Mouse (Mus musculus): ENCODE measurements around the gene Fxyd3.

Fxyd3 gene

GRCm38 (mm10) chr7:31072326-31072725 is 4.2 kb downstream of the Fxyd3 start:
- no peak for DNase-seq (ENCODE audit: low read depth, low spot score)

- no peak for DNase-seq (ENCODE audit: low read depth, low spot score)
Measured at GRCm38 (mm10) chr7:31070324-31070723, 6.2 kb downstream of the Fxyd3 start.

GRCm38 (mm10) chr7:31069491-31069890 is 7.0 kb downstream of the Fxyd3 start:
- DNase-seq (ENCODE audit: low read depth, low spot score) = no peak

- DNase-seq (ENCODE audit: low read depth, low spot score) = no peak
Measured at GRCm38 (mm10) chr7:31067836-31068235, 8.7 kb downstream of the Fxyd3 start.

DNA sequence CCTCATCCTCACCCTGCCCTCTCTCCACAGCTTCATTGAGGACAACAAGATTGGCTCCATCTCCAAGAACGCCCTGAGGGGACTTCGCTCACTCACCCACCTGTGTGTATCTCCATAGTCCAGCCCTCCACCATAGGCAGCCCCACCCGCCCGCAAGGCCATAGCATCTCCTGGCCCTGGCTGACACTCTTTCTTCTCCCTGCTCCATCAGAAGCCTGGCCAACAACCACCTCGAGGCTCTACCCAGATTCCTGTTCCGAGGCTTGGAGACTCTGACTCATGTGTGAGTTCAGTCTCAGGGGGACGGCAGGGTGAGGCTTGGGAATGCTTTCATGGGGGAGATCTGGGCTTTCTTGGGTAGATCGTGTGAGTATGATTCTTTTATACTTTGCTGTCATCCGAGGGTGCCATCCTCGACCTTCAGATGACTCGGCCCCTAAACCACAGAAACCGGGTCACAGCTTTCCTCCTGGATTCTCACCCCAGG is 13.4 kb downstream of the Fxyd3 start:
- no peak for DNase-seq (ENCODE audit: low read depth, low spot score)

DNA sequence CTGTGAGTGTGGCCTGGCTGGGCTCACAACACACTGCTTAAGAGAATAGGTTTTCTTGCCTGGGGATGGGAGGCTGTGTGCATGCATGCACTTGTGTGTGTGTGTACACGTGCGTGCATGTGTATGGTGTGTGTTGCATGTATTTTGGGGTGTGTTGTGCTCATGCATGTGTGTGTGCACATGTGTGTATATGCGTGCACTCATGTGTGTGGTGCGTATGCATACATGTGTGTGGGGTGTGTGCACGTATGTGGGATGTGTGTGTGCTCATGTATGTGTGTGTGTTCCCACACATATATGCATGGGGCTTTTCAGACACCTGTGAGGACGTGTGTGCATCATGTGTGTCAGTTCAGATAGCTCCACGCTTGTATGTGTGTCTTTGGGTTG is 15.9 kb downstream of the Fxyd3 start:
- no peak for DNase-seq (ENCODE audit: low read depth, low spot score)

GRCm38 (mm10) chr7:31059919-31060620 is 16.4 kb downstream of the Fxyd3 start:
- no peak for DNase-seq (ENCODE audit: low read depth, low spot score)

GRCm38 (mm10) chr7:31059108-31059507 is 17.4 kb downstream of the Fxyd3 start, which contains the start of gene Lgi4:
Gene Lgi4, plus strand, starts transcription at chr7:31059342.
- no peak for DNase-seq (ENCODE audit: low read depth, low spot score)

DNA sequence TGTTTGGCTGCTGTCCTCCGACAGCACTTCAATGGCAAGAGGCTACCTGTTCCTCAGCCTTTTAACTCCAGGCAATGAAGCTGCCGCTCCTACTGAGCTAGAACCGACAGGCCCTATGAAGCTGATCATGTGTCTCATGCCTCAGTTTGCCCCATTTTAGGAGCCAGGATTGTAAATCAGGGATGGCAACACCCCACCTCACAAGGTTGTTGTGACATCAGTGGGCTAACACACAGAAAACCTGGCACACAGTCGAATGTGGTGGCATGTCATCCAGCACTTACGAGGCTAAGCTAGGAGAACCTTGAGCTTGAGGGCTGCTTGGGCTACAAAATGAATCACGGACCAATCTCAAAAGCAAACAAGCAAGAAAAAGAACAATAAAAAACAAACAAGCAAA is 18.3 kb downstream of the Fxyd3 start:
- no peak for DNase-seq (ENCODE audit: low read depth, low spot score)

GRCm38 (mm10) chr7:31057730-31058129 is 18.8 kb downstream of the Fxyd3 start:
- DNase-seq (ENCODE audit: low read depth, low spot score) = no peak

DNA sequence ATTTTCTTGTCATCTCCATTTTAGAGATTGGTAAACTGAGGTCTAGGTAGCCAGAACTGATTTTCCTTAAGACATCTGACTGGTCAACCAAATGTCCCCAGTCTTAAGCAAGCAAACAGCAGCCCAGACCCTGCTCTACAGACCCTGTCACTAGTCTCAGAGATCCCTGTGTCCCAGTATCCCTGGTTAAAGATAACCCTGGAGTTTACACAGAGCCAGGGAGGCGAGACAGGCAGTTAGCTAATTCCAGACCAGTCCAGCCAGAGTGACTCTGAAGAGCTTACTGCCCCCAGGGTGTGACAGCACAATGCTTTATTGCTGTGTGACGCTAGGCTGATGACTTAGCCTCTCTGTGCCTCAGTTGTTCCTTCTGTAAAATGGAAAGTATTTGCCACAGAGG is 19.4 kb downstream of the Fxyd3 start, which contains the start of gene Fxyd1:
Fxyd1 (minus strand) TSS at position 129 of the 400 bp plus-strand sequence.
- no peak for DNase-seq (ENCODE audit: low read depth, low spot score)

GRCm38 (mm10) chr7:31056448-31056847 is 20.1 kb downstream of the Fxyd3 start:
- no peak for DNase-seq (ENCODE audit: low read depth, low spot score)

DNA sequence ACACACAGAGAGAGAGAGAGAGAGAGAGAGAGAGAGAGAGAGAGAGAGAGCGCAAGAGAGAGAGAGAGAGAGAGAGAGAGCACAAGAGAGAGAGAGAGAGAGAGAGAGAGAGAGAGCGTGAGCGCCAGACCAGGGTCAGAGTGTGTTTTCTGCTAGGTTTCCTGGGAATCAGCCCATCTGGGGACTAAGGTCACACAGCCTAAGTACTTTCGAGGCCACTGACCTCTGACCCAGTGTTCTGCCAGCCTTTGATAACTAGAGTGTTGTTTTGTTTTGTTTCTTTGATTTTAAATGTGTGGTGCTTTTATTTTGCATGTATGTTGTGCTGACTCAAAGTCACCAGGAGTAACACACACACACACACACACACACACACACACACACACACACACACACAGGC is 20.6 kb downstream of the Fxyd3 start:
- DNase-seq (ENCODE audit: low read depth, low spot score) = no peak

GRCm38 (mm10) chr7:31055354-31055824 is 21.1 kb downstream of the Fxyd3 start:
- no peak for DNase-seq (ENCODE audit: low read depth, low spot score)

DNA sequence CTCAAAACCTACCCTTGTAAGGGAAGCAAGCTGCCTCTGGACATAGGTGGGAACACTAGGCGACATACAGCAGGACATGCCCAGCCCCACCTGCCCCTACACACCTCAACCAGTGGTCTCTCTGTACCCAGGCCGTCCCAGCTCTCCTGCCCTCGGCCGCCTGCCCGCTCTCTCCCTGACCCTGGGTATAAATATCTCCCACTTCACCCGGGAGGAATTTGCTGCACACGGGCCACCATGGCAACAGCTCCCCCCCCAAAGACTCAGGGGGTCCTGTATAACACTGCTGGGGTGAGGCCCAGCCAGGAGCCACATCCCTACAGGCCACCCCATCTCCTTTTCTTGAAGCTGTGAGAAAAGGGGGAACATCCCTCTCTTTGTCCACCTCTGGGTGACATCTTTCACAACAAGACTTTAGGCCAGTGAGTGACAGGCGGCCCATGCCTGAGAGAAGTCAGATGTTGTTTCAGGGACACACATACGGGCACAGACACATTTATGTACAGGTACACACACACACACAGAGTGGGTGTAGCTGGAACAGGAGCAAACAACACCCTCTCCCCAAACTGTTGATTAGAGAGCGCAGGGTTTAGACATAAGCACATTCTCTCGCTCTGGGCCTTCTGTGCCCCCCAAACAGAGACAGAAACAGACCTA is 21.7 kb downstream of the Fxyd3 start:
- DNase-seq (ENCODE audit: low read depth, low spot score) = no peak

DNA sequence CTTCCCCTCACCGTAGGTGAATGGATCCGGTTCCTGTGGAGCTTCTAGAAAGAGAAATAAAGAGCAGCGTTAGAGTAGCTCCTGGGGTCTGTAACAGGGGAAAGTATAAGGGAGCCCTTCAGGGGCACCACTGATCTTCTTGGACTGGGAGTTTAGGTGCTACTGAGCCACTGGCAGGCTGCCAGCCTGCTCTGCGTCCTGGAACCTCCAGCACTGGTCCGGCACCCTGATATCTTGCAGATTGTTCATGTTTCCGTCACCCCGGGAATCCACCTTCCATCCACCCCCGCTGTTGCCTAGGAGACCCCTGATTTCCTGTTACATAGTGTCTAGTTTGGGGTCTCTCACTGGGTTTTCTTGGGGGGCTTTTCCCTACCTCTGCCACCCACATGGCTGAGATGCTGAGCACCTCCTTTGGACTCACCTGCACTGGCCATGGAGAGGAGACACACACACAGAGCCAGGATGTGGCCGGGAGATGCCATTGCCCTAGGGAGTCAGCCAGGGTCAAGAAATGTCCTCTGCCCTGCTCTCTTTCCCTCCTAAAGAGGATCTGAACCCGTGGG is 22.5 kb downstream of the Fxyd3 start:
- no peak for DNase-seq (ENCODE audit: low read depth, low spot score)

- no peak for DNase-seq (ENCODE audit: low read depth, low spot score)
Measured at GRCm38 (mm10) chr7:31052636-31053434, 23.7 kb downstream of the Fxyd3 start.

GRCm38 (mm10) chr7:31052251-31052635 is 24.3 kb downstream of the Fxyd3 start:
- no peak for DNase-seq (ENCODE audit: low read depth, low spot score)

DNA sequence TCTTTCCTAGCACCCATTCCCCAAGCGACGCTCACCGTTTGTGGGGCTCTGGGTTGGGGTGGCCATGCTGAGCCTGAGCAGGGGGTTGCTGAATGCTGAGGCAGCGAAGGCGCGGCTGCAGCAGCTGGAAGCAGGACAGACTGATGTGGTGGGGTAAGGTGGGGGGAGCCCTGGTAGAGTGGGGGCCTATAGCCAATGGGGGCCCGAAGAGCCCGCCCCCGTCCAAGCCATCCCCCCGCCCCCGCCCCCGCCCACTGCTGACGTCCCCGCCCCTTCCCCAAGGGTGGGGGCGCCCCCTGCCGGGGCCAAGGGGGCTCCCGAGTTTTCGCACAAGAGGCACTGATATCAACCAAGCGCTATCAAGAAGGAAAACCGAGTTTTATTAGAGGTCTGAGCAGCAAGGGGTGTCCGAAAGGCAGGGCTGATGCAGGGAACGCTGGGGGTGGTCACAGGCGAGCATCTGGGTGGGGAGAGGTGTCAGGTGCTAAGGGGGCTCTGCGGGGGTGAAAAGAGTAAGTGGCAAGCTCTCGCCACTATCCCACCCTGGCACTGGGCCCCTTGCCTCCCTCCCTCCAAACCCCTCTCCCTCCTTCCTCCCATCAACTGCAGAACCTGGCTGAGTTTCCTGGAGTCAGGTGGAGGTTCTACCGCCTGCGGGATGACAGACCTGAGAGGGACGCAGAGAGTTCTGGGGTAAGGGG is 25.0 kb downstream of the Fxyd3 start, which contains the start of gene Fxyd7:
Fxyd7 (minus strand) TSS at position 147 of the 701 bp plus-strand sequence.
- no peak for DNase-seq (ENCODE audit: low read depth, low spot score)

DNA sequence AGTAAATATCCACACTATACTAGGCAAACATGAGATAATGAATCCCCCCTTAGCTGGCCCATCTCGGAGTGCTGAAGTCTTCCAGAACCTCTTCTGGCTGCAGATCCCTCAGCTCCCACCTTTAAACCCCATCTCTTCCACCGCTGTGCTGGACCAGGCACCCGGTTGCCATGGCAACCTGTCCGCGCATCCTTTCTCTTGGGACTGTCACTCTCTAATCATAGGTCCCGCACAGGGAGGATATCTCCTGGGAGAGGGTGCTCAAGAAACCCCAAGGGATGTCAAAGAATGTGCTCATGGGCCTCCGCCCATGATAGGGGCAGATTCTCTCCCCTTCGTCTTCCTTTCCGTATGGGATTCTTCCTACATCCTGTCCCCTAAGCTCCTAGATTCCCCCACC is 25.6 kb downstream of the Fxyd3 start:
- DNase-seq (ENCODE audit: low read depth, low spot score) = no peak

DNA sequence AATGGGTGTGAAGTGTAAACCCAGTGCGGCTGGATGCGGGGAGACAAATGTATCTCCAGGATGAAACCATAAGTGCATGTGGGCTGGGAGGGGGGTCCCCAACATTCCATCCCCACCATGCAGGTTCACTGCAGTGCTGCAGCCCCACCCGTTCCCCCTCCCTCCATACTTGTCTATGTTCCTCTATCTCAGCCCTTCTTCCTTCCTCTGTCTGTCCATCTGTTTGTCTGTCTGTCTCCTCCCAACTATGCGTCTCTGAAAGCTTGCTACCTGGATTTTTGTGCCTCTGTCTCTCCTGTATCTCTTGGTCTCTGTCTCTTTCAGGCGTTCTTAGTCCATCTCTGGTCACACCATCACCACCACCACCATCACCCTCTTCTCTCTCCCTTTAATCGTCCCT is 26.0 kb downstream of the Fxyd3 start:
- DNase-seq (ENCODE audit: low read depth, low spot score) = no peak

Data from embryo, embryonic 11.5 days (tissue).